Mouse (Mus musculus) retina, adult 2 months (tissue): ENCODE results near the gene Hist1h2ad.
"Not testable (repeated sequence)": the region's sequence is repeated elsewhere in the genome, so short reads cannot be mapped to it uniquely, and the experiment has no call there.

Experiments
- DNase-seq: peaks from one replicate; pipeline ENCODE4 v3.0.0-alpha.2; 2012; ENCODE audit warnings: low read depth, low spot score

Gene Hist1h2ad

GRCm38 (mm10) chr13:23573898-23574524, at the start of gene Hist1h2ad, which contains the start of gene Hist1h2bf:
Gene Hist1h2ad (plus strand): TSS chr13:23574381.
Gene Hist1h2bf (minus strand): TSS chr13:23574196.
- DNase-seq = peak; percentile 75

GRCm38 (mm10) chr13:23524654-23525053, 49.5 kb upstream of the Hist1h2ad start:
- no peak for DNase-seq

- no peak for DNase-seq
Measured at GRCm38 (mm10) chr13:23525901-23526300, 48.3 kb upstream of the Hist1h2ad start.

GRCm38 (mm10) chr13:23526312-23526711, 47.9 kb upstream of the Hist1h2ad start:
- peak; percentile 88 for DNase-seq

- no peak for DNase-seq
Measured at GRCm38 (mm10) chr13:23529005-23529404, 45.2 kb upstream of the Hist1h2ad start.

- no peak for DNase-seq
Measured at GRCm38 (mm10) chr13:23529480-23530165, 44.6 kb upstream of the Hist1h2ad start.

GRCm38 (mm10) chr13:23530181-23530900, 43.8 kb upstream of the Hist1h2ad start:
- no peak for DNase-seq

GRCm38 (mm10) chr13:23530901-23531875, 43.0 kb upstream of the Hist1h2ad start, which contains the start of gene Hist1h4h:
Gene Hist1h4h (plus strand): TSS chr13:23531050.
- peak; percentile 89 for DNase-seq

GRCm38 (mm10) chr13:23532262-23533075, 41.7 kb upstream of the Hist1h2ad start:
- DNase-seq = no peak

GRCm38 (mm10) chr13:23533560-23534367, 40.4 kb upstream of the Hist1h2ad start, which contains the start of gene Hist1h2af:
Gene Hist1h2af (plus strand): TSS chr13:23533906.
- not testable (repeated sequence) for DNase-seq

- DNase-seq = no peak
Measured at GRCm38 (mm10) chr13:23534368-23535131, 39.6 kb upstream of the Hist1h2ad start.

- peak; percentile 79 for DNase-seq
Measured at GRCm38 (mm10) chr13:23535137-23536075, 38.8 kb upstream of the Hist1h2ad start, which contains the start of gene Hist1h3g. Gene Hist1h3g (plus strand): TSS chr13:23535422.

GRCm38 (mm10) chr13:23536076-23536822, 37.9 kb upstream of the Hist1h2ad start:
- no peak for DNase-seq

- no peak for DNase-seq
Measured at GRCm38 (mm10) chr13:23537006-23537710, 37.0 kb upstream of the Hist1h2ad start.

- no peak for DNase-seq
Measured at GRCm38 (mm10) chr13:23538249-23538648, 35.9 kb upstream of the Hist1h2ad start.

- DNase-seq = not testable (repeated sequence)
Measured at GRCm38 (mm10) chr13:23539821-23540220, 34.4 kb upstream of the Hist1h2ad start.
